Mouse (Mus musculus): ENCODE data around the gene Fam172a. TPM values are rescaled to one million over a fixed set of nuclear protein-coding genes. Genes with fewer than 3 reads are reported as not detected.

Gene Fam172a
- polyA plus RNA-seq, 1 experiment = 19.9 TPM

DNA sequence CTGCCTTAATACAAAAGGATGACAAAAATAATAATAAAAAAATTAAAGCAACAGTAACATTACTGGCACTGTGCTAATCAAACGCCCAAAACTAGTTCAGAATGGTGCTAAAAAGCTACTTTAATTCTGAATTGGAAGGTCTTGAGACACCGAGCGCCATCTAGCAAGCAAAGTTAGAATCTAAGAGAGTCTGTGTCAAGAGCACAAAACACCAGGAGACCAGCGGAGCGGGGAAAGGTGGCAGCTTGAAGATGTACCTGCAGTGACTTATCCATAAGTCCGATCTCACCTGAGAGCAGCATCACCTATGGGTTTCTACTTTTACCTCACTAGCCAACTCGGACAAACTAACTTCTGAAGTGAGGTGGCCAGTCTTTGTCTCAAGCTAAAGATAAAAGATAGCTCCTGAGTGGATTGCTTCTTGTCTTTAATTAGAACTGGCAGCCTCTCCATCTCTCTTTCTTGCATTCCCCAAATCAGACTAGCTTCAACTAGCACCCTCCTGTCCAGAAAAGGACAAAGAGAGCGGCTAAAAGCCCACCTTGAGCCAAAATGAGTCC, 474.1 kb downstream of the Fam172a start:
- peak in 1 of 2 experiments; percentile 77 for DNase-seq (ENCODE audit: extremely low spot score in 1 of 2, low spot score in 1 of 2)

DNA sequence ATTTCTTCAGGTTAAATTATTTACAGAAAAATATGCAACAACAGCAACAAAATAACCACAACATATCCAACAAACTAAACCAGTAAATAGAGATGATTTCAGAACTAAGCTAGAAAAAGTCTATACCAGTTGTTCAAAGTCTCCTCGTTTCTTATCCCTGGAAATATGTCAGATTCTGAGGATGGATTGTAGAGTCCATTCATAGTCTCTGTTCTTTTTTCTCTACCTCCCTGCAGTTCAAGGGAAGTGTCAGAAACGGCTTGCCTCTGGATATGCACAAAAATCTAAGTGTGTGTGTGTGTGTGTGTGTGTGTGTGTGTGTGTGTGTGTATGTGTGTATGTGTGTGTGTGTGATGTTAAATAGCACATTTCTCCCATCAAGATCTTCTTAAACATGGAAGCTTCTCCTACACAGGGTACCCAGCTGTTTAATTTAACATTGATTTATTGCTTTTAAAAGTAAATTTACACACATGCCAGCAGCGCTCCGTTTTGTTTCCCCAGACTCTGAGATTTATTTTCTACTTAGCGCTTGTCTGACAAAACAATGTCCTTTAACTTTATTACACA, 475.6 kb downstream of the Fam172a start:
- no peak for DNase-seq (ENCODE audit: extremely low spot score in 1 of 2, low spot score in 1 of 2)

DNA sequence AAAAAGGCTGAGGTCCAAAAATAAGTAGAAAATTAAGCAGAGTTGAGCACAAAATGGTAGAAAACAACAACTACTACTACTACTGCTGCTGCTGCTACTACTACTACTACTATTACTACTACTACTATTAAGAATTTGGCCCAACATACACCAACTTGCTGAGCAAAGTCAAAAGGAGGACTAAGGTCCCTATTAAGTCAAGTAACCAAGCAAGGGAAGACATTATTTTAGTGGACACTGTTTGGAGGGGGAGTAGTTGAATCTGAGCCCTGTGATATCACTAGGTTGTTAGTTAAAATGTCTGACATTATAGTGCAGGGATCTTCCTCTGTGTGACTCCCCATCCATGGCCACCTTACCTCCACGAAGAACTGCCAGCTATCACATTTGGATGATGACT, 476.2 kb downstream of the Fam172a start:
- DNase-seq (ENCODE audit: extremely low spot score in 1 of 2, low spot score in 1 of 2) = no peak

DNA sequence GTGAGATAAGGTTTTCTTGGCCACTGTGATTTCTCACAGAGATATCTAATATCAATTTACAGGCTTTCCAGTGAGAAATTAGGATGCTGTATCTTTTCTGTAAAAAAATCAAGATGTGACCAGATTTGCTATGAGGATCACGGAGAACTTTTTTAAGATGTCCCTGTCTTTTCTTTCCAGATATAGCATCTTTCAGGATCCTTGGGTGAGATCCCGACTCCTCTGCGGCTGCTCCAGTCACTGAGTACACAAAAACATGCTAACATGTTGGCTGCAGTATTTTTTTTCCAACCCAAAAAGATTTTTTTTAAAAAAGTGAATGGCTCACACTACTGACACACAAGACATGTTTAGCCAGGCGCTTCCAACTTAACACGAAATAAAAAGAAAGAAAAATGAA, 476.9 kb downstream of the Fam172a start:
- no peak for DNase-seq (ENCODE audit: extremely low spot score in 1 of 2, low spot score in 1 of 2)

DNA sequence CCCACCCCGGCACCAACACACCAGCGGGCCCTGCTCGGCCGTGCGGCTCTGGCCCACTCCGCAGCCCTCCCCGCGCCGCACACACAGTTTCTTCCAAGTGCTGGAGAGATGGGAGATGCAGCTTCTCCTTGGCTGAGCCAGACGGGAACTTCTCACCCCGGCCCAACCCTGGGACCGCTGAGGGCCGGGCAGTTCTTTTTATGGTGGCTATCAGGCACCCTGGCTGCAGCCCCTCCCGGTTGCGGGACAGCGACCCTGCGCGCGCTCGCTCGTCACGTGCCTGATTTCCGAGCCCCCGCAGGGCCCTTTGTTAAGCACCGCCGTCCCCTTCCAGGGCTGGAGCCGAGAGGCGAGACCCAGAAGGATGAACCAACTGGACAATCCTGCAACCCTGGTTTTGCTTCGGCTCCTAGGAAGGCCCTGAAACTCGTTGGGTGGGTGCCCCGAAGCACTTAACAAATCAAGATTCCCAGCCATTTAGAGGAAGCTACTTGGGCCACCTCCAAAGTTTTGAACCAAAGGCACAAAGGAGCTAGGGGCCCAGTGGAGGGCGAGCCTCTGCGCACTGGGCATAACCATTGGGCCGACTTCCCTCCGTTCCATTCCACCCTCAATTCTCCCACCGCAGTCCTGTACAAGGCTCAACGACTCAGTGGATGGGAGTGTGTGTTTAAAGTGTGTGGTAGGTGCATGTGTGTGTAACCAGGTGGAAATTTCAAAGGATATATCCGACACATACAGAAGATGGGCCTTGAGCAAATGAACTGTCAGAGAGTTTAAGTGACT, 477.7 kb downstream of the Fam172a start:
- DNase-seq (ENCODE audit: extremely low spot score in 1 of 2, low spot score in 1 of 2) = no peak

DNA sequence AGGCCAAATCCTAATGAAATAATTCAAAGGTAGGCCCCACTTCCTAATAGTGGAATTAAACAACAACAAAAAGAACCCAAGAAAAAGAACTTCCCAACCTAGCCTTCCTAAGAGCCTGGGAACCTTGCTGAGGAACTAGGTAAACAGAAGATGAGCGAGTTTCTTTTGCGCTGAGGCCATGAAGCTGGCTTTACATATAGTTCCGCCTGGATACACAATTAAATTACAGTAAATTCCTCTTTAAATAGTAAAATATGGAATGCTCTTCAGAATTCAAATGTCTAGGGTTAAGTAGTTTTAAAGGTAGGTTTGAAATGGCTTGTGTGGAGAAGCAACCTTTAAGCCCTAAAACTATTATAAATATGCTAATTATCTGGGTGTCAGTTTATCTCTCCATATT, 478.4 kb downstream of the Fam172a start:
- no peak for DNase-seq (ENCODE audit: extremely low spot score in 1 of 2, low spot score in 1 of 2)

DNA sequence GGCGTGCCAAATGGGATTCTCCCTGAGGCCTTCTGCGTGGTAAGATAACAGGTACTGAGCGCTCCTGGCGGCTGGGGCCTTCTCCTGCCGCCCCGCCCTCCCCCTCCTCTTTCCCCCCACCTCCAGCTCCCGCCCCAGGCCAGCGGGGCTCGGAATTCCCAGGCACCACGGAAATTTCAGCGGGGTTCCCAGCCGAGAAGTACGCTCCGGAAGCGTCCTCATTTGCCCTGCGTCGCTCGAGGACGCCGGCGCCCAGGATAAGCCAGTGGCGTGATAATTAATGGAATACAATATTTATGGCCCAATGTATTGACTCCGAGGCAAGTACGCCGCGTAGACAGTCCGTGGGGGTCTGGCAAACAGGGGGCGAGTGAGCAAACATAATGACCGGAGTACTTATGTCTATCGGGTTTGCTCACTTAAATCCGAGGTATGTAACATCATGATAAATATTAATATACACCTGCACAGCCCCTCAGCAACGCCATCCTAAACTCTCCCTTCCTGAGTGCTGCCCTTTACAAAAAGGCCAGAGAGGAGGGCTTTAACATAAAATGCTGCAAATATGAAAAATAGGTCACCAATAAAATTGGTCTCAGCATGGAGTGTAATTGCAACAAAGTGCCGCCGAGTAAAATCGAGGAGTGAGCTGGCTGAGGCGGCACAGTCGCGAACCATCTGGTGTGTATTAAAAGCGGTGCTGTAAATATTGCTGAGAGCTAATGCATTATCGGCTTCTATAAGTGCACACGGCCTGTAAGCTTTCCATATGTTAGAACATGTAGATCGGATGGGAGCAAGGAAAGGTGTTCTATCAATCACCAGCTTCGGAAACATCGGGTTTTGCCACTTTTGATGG, 479.5 kb downstream of the Fam172a start:
- DNase-seq (ENCODE audit: extremely low spot score in 1 of 2, low spot score in 1 of 2) = no peak

DNA sequence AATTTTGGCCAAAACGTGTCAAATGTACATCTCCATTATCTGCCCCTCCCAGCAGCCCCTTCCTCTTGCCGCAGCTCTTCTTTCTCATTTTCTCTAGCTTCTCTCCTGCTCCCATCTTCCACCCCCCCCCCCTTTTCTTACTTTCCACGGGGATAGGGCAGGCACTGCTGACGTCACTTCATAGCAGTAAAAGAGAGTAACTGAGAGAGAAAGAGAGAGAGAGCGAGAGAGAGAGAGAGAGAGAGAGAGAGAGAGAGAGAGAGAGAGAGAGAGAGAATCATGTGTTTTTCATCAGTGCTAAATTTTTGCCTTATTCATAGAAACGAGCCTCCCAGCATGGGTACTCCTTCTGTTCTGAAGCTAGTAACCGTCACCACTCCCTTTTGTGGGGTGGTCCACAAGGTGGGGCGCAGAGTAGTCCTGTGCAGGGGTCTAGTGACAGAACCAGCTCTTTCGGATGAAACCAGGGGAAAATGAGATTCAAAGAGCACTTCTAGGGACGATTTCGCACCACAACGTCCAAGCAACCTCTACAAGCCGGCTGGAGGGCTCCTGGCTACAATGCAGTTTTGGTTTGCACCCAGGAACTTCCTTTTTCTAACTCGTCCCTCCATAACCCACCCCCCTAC, 480.2 kb downstream of the Fam172a start:
- DNase-seq (ENCODE audit: extremely low spot score in 1 of 2, low spot score in 1 of 2) = no peak

DNA sequence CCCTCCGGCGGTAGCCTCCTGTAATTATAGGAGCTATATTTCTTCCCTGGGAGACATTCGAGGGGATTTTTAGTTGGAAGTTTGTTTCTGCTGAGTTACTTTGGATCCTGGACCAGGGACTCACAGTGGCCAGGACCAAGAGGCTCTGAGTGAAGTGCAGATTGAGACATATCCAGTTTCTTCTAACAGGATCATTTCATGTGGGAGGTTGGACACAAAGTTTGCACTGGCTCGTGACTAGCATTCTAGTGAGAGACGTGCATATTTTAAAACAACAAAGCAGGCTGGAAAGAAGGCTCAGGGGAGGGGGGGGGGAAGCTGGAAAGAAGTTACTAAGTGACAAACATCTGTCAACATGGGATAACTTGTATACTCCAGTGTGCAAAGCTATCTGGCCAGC, 481.2 kb downstream of the Fam172a start:
- no peak for DNase-seq (ENCODE audit: extremely low spot score in 1 of 2, low spot score in 1 of 2)

DNA sequence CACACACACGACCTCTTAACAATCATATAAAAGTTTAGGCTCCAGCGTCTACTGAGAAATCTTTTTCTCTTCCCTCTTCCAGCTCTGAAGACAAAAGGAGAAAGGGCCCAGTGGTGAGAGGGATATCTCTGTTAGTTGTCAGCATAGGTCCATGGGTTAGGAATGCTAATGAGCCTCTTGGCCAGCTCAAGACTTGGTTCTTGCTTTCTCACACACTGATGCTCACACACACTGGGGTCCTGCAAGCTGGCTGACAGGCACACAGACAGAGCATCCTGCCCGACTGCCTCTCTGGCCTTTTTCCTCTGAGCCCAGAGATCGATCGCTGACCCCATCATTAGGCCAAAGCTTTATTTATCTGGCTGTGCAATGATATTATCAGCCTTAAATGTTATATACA, 482.2 kb downstream of the Fam172a start:
- DNase-seq (ENCODE audit: extremely low spot score in 1 of 2, low spot score in 1 of 2) = no peak

DNA sequence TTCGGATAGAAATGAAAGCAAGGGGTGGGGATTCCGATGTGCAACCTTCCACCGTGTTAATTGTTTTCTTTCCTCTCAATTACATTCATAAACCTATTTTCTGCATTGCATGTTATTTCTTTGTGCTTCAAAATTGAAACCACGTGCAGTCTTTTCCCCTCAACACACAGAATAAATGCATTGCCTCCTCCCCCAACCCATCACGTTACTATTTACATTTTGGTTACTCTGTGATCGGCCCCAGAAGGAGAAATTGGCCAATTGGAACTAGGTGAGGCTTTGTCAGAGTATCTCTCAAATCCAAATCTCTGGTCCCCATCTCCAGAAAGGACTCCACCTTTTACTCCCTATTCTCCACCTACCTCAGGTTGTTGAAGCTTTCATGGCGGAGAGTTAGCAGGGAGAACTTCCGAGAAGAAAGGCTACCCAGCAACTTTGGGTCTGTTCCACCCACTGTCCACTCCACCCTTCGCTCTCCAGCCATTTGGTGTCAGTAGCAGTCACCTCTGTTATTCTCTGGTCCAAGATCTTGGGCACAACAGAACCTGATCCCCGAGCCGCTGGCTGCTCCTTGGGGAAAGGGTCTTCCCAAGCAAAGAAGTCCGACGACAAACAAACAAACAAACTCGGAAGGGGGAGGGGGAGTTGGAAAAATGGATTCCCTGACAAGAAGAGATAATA, 483.1 kb downstream of the Fam172a start:
- no peak for DNase-seq (ENCODE audit: extremely low spot score in 1 of 2, low spot score in 1 of 2)

DNA sequence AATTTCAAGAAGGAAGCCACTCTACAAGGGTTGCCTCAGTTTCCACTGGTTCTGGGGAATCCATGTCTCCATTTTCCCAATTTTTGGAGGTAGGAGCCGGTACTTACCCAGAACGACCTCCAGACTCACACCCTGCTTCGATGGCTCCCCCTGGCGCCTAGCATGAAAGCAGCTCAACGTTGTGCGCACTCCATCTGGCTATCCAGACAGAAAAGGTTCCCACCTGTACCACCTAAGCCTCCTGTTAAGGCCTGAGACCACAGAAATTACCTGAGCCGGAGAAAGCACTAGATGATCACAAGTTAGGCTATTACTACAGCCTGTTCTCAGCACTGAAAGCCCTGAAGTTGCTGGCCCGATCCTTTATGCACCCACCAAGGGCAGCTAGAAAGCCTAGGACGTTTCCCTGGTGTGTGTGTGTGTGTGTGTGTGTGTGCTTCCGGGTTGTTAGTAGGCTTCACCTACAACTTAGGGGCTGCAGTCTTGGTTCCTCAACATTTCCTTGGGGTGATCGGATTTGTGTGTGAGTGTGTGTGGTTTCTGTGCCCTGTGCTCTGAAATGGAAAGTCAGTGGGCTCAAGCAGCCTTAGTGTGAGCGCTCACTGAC, 484.6 kb downstream of the Fam172a start:
- DNase-seq (ENCODE audit: extremely low spot score in 1 of 2, low spot score in 1 of 2) = no peak

DNA sequence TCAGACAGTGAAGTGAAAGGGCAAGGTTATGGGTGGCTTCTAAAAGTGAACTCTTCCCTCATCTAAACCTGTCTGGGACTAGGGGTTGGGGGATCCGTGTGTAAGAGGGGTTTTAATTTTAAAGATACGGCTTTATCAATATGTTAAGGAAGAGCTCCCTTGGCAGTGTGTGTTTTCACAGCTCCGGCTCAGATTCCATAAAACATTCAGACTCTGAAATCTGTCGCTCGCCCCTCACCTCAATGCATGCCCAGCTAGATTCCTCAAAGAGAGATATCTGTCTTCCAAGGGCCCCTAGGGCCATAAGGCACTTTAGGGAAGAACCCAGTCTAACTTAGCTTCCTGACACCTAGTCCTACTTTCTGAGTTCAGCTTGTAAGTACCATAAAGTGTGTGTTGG, 486.0 kb downstream of the Fam172a start:
- no peak for DNase-seq (ENCODE audit: extremely low spot score in 1 of 2, low spot score in 1 of 2)

DNA sequence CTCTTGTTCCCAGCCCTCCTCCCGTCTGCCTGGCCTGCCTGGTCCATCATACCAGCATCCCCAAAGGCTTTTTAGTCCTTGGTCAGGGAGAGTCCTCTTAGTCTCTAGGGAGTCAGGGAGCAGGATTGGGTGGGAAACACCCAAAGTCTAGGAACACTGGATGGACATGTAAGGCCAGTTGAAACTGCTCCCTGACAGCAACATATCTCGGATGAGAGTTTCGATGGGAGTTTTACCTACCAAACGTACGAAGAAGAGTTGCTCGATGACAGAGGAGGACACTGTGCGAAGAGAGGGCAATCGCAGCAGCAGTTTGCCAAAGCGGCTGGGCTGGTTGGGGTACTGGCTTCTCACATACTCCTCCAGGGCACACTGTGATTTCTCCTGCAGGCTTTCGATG, 487.8 kb downstream of the Fam172a start:
- DNase-seq (ENCODE audit: extremely low spot score in 1 of 2, low spot score in 1 of 2) = no peak

DNA sequence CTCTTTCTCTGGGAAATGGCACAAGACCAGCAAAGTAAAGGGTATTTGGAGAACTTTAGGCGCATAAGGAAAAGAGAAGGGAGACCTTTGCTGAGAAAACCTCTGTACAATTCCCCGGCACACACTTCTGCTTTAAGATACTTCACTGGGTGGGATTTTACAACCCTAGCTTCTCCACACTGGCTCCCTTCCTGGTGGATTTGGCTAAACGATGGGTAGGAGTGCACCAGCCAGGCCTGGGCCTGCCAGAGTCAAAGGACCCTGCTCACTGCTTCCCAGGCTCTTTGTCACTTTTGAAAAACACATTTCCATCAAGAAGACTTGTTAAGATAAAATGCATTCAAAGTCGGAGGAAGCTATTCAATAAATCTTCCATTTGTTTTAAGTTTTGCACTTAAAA, 491.4 kb downstream of the Fam172a start:
- DNase-seq (ENCODE audit: extremely low spot score in 1 of 2, low spot score in 1 of 2) = no peak

DNA sequence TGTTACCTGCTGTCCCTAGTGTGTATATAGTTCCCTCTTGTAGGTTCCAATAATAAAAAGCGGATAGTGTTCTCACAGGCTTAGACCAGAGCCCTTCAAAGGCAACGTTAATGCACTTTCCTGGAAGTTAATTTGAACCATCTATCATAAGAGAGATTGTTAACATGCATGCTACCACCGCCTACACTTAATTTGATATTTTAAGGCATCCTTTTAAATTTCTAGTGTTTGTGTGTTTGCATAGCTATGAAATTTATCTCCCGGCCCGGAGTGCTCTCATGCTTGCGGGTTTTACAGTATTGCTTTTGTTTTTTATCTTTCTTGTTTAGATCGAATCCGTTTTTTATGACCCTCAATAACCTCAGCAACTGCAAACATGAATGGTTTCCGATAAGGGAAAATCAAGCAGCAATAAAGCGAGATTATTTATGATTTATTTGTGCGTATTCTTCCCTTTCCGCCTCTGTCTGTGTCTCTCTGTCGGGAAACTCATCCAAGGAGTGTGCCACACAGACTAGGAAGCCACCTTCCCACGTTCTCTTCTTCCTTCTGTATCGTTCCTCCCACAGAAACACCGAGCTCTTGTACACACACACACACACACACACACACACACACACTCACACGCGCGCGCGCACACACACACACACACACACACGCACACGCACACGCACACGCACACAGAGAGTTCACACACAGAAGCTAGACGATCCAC, 492.5 kb downstream of the Fam172a start:
- no peak for DNase-seq (ENCODE audit: extremely low spot score in 1 of 2, low spot score in 1 of 2)

DNA sequence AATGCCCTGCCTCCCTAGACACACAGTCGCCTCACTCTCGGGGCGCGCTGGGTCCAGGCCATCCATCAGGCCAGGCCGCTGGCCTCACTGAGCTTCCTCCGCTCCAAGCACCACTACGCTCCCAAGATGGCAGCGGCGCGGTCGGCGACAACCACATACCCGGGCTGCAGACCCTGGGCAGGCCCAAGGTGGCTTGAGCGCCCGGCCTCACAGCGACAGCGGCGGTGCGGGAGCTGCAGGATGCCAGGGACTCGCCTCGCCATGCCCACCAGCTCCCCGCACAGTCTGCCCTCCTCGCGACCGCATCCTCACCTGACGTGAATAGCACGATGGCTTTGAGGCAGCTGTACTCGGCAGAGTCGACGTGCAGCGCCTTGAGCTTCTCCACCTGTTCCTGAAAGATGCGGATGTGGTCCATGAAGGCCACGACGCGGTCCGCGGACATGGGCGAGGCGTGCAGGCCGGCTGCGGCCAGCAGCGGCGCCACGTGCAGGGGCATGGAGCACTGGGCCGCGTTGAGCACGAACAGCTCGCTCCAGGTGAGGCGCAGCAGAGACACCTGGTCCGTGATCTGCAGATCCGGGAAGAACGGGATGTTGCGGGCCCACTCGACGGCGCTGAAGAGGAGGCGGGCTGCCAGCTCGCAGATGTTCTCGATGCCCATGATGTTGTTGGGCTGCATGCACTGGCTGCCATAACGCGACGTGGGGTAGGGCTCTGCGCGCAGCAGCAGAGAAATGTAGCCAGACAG, 493.2 kb downstream of the Fam172a start:
- DNase-seq (ENCODE audit: extremely low spot score in 1 of 2, low spot score in 1 of 2) = no peak

DNA sequence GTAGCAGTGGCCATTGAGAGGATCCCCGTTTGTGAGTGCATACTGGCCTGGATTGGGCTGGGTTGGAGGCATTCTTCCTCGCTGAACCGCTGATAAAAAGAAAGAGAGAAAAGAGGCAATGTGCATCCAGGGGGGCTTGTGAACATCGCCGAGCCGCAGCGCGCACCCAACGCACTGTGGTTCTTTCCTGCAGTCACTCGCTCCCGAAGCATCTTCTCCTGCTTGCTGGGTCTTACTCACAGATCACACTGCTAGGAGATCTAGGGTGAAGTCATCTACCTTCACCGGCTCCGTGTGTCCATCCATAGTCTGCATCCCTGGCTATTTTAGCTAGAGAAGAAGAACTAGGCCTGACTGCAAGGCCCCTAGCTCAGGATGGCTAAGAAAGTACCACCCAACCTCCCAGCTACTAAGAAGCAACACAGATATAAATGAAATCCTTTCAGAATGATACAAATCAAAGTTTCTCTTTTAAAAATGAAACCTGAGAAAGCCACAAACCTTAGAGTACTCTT, 493.8 kb downstream of the Fam172a start:
- no peak for DNase-seq (ENCODE audit: extremely low spot score in 1 of 2, low spot score in 1 of 2)

All from frontal cortex, adult 2 months (tissue).